Mouse (Mus musculus) ovary, postnatal 14 days (tissue): Measurements from ENCODE around the gene Lrguk.

ENCODE experiments used
- DNase-seq: peaks from one replicate; pipeline ENCODE4 v3.0.0; 2022; ENCODE audit warnings: low spot score

Gene Lrguk

DNA sequence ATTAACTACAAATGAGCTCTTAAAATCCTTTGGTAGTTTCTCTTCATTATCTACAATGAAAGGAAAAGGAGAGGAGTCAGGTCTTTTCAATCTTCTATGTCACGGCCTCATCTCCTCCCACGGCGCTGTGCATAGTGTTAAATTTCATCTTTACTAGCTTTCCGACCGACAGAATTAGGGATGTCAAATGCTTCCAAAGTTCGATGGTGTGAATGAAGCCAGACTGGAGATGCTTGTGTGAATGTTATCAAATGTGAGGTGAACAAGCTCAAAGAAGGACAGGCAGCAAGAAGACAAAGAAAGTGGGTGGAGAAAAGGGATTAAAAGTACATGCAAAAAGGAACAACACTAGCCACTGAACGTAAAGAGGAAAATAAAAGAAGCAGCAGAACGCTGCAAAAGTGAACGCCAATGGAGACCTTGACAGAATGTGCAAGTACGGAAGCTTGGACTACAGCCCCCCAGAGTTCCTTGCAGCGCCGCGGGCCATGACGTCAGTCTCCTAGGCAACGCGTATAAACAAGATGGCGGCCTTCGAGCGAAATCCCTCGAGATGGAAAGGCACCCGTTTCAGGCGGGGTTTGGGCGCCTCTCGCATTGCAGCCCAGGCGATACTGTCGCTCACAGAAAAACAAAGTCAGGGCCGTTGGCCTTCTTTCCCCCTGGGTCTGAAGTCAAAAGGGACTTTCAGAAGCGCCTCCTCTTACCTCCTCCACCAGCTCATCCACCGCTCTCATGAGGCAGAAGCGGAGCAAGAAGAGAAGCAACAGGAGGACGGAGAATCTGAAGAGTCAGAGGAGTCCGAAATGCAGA lies at the start of gene Lrguk:
TSS of gene Lrguk (plus strand) at position 516 of the 813 bp plus-strand sequence.
- DNase-seq: peak; percentile 65

DNA sequence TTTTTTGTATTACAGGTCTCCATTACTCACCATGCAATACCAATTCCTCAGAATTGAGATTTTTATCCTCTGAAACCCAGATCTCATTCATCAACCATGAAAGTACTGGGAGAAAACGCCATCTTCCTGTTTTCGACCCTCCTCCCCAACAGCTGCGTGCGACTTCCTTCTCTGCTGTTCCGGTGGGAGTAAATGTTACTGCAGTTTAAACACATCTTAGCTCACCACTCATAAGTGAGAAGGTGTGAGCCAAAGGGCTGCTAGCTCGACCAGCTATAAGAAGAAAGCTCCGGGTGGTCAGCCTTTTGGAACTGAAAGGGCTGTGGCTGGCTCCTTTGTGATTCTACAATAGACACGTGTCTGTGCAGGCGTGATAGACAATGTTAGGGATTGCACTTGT lies 46.5 kb upstream of the Lrguk start:
- DNase-seq: no peak

DNA sequence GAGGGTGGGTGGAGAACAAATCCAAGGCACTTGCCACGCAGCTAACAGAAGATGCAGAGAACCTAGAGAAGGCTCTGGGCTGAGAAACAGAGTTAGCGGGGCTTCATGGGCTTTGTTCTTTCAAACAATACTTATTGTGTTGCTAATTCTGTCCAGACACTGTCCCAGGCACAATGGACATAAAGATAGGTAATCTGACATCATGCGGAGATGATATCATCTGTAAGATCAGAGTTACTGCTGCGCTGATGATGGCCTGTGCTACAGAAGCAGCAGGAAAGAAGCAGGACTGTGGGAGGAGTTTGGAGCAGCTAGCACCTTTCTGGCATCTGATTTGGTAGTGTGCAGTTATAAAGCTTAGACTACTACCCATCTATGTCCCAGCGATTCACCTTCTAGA lies 42.1 kb upstream of the Lrguk start:
- DNase-seq: no peak

DNA sequence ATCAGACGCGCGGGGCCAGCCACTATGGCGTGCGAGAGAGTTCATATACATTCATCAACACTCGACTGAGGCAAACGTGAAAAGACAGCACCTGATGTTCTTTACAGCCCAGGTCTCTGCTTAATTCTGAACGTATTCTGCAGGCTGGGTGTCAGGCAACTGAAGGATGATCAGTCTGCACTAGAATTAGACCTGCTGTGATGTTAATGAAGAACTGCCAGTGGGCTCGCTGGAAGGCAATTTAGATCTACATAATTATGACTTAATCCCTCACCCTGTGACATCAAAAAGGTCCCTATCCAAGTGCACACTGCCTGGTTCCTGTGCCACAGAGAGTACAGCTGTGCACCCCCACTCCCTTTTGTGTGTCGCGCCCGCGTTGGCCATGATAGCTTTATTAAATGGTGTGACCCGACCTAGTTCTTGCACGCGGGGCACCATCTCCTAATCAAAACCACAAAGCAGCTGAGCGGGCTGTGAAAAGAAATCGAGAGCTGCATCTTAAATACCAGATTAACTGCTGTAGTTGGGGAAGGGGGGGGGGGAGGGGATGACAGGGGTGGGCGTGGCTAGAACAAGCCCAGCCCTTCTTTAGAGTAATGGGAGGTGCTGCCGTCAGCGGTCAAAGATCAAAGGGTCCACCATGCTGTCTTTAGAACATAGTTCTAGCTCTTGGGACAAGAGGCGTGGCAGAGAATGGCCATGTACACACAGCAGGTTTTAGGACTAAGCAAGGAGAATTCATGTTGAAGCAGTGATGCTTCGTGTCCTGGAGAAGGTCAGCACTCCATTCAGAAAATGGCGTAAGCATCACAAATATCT lies 36.8 kb upstream of the Lrguk start:
- DNase-seq: no peak

DNA sequence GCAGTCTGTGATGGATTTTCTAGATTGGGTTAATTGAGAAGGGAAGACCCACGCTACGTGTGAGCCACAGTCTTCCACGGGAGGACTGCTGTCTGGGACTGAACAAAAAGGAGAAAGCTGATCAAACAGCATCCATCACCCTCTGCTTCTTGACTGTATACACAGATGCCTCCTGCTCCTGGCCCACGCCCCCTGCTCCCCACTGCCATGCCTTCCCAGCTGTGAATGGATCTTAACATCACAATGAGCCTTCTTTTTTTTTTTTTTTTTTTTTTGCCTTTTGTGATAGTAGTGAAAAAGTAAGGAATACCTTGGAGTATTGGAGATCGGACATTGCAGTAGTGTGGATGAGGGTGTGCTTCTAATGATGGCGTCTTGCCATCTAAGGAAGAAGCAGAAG lies 35.4 kb upstream of the Lrguk start:
- no peak for DNase-seq

DNA sequence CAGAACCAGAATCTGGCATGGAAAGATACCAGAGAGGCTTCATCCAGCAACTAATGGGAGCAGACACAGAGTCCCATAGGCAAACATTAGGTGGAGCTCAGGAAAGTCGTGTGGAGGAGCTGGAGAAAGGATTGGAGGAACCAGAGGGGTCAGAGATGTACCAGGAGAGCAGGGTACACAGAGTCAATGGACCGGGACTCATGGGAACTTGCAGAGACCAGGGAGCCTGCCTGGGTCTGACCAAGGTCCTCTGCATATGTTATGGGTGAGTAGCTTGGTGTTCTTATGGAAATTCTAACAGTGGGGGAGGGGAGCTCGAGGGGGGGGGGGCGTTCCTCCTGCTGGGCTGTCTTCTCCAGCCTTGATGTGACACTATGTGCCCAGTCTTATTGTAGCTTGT lies 30.7 kb upstream of the Lrguk start:
- no peak for DNase-seq

DNA sequence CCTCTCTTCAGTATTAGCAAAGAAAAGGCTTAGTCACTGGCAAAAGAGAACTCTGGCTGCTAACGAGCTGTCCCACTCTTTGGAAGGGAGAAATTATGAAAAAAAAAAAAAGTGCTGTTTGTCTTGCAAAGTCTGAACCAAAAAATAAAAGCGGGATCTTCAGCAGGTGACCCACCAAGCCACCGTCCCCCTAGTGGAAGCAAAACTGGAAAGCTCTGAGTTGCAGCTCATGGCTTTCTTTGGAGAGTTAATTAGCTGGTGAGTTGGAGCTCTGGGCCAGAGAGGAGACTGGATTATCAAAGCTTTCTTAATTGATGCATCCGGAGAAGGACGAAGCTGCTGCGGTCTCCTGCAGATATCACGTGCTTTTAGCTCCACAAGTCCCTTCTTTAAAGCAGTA lies 29.7 kb upstream of the Lrguk start:
- DNase-seq: no peak

DNA sequence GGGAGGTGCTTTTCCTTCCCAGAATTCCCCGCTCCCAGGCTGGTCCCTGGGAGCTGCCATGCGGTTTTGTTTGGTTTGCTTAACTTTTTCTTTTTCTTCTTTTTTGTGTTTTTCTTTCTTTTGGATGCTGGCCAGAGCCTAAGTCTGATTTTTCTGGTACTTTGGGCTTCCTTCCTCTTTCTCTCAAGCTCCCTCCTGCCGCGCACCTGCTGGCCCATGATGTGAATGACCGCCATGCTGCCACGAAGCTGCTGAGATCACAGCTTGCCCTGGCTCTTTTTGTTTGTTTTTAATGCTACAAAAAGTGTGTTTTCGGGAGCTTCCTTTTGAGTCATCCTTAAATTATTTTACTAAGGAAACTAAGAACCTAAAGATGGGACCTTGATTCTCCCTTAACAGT lies 28.6 kb upstream of the Lrguk start:
- no peak for DNase-seq

DNA sequence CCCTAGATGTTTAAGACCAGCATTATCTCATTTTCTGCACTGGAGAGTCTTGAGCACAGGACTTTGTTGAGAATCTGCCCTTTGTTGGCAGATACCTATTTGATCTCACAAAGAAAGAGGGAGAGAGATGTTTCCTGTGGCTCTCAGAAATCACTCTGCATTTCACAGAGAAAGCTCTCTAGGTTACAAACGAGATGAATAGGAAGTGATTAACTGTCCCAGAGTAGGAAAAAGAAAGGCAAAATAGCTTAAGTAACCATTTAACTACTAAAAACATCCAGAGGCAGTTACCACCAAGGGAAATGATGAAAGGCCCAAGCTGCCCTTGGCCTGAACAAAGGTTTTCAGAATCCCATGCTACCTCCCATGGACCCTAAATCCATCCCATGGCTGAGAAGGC lies 26.2 kb upstream of the Lrguk start:
- DNase-seq: no peak

DNA sequence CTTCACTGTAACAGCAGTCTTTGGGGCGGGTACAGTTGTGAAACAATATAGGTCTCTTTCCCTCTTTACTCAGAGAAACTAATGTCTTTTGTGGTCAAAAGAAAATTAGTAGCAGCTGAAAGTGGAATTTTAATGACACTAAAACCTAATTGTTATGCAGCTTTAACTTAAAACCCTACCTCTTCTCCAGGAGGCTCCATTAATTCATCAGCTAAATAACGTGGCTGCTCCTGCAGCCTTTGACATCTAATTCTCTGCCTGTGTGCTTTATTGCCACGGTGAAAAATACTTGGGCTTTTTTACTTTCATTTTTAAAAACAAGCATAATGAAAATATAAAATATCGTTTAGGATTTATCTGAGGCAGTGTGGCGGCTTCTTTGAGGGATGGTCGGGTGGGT lies 15.8 kb upstream of the Lrguk start:
- no peak for DNase-seq

DNA sequence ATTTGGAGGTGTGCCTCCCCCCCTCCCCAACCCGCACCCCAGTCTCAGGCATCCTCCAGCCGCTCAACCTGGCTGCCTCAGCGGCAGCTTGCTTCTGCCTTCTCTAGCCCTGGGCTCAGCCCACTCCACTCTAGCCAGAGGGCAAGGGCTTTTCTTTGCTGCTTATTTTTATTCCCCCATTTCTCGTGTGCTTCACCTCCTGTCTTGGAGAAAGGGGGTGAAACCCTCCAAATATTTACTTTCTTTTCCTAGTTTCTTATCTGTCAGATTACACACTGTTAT lies 439 bp downstream of the Lrguk start:
- no peak for DNase-seq

DNA sequence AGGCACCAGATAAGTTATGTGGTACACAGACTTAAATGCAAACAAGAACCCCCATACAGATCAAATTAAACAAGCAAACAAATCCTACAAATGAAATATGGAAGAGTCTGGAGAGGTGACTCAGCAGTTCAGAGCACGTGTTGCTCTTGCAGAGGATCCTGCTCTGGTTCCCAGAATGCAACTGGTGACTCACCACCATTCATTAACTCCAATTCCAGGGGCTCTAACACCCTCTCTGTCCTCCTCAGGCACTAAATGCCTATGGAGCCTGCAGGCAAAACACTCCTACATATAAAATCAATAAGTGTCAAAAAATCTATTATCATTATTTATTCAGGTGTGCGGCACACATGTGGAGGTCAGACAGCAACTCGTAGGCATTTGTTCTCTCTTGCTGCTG lies 4.8 kb downstream of the Lrguk start:
- DNase-seq: no peak

DNA sequence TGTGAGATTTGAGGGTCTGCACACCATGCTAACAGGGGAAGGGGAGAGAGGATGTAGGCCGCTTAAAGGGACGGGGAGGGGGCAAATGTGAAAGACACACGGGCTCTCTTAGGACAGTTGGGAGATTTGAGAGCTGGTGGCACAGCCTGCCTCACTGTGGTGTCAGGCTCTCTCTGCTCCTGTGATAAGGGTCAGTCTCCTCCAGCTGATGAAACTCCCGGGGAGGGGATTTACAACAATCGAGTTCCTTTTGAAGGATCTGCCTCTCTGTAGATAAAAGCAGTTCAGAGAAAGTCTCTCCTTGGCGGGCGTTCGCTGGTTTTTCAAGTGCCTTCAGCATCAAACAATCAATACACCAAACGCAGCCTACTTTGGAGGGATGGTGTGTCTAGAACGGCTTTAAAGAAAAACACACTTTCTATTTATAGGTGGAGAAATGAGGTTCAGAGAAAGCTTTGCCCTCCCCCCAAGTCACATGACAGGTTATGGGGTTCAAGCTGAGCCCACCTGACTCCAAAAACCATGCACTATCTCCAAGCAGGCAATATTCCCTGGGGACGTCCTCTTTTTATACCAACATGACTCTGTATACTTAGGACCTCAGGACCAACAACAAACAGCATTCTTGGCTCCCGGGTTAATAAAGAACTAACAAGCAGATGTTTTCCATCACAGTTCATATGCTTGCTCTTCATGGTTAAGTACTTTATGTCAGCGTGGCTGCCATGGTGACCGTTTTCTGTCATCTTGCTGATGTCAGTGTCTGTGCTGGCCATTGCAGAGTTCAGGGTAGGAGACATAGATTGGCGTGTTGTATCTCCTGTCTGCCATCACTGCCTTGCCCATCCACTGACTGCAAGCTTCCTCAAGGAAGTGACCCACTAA lies 5.6 kb downstream of the Lrguk start:
- no peak for DNase-seq

DNA sequence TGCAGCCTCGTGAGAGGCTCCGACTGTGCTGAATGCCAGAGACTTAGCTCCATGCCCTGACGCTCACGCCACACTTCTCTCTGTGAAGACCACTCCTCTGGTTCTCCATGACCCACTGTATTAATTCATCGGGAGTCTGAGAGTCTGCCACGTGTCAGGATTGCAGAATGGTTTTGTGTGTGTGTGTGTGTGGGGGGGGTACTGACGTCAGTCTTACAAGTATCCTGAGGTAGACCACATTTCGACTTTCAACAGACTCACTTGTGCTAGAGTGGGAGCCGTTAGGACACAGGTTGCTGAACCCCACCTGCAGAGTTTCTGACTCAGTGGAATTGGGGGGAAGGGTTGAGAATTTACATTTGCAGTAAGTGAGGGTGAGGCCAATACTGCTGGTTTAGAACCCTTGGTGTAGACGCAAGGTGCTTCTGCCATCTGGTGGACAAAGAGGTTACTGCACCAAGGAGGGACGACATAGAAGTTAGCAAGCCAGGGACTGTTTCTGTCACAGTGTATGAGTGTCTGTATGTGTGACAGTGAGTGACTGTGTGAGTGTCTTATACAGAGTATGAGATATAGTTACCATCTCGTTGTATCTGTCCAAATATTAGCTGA lies 11.5 kb downstream of the Lrguk start:
- peak; percentile 62 for DNase-seq

DNA sequence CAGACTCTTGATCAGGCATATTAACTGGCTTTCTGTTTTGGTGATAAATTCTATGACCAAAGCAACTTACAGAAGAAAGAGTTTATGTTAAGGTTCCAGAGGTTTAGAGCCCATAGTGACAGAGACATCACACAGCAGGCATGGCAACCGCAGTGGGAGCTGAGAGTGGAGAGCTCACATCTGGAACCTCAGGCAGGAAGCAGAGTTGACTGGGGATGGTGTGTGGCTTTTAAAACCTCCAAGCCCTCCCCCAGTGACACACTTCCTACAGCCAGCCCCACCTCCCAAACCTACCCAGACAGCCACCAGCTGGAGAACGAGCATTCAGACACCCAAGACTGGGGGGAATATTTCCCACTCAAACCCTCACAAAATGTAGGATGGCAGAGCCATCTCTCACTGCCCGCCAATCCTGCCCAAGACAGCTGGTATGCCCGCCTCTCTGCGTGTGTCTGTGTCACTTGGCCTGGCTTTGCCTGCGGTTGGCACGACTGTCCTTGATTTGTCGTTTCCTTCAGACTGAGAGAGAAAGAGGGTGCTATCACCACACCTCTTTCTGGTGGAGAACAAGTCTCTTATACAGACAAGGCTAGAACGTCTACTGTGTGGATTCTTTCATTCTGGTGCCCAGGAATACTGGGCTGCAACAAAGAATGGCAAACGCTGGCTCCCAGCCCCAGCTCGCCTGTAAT lies 12.5 kb downstream of the Lrguk start:
- no peak for DNase-seq

DNA sequence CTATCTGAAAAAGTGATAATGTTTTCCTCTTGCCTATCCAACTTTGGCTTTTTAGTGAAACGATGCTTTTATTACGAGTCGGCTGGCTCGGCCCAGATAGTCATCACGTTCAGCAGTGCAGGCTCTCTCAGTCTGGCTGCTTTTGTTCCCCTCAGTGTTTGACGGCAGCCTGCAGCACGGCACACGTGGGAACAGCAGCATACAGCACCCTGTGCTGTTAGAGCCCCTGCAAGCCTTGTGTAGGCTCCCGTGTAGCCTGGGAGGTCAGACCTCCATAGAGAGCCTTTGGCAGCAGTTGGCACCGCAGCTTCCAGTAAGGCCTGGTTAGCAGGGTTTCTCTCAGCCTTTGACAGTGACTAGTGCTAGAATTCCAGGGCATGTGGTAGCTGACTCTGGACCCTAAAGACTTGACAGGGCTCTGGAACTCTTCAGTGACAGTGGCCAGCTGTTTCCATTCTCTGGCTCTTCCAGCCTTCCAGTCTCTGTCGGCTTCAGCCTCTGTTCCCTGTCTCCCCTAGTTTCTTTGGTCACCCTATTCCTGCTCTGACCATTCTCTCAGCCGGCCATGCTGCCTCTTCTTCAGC lies 15.1 kb downstream of the Lrguk start:
- DNase-seq: no peak

DNA sequence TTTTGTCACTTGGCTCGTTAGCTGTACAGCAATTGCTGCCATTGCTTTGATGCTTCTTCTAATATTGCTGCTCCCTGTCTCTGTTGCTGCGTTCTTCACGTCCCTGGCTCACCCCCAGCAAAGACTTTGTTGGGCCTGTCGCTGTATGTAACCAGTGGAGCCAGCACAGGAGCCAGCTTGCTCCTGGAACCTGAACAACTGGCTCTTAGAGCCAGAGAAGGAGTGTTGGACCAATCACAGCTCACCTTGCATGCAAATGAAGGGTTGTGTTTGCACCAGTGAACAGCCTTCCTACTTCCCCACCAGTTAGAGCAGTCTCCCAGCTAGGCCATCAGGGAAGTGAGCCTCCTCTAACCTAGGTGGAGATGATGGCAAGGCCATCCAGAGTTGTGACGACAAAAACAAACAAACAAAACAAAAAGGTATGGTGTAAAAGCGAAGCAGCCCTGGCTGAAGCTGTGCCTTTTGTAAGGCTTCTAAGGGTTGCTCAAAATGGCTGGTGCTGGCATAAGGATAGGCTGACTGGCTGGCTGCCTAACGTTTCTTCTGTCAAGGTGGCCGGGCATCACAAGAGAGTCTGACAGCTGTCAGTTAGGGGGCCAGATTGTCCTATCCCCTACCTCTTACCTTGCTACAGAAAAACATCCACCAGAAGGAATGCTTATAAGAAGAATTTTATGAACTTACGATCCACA lies 15.7 kb downstream of the Lrguk start:
- DNase-seq: no peak

DNA sequence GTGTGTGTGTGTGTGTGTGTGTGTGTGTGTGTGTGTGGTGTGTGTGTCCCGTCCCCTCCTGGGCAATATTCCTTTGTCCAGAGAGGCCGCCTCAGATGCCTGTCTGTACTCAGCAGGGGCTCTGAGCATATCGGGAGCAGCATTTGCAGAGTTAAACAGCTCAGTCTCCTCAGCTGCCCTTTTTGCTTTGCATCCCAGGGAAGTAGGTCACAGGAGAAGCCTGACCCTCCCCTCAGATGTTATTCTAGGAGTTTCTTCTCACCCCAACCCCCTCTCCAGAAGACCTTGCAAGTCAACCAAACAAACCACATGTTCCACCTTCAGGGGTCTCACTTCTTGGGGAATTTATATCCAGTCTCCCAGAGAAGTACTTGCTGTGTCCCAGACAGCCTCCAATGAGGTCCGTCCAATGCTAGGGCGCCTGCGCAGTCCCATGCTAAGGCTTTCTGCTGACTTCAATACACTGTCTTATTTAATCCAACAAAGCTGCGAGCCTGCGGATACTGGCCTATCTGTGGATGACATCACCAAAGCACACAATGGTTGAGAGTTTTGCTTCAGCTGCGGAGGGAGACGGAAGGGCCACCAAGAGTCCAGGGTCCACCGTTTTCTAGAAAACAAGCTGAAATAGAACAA lies 17.4 kb downstream of the Lrguk start:
- no peak for DNase-seq

DNA sequence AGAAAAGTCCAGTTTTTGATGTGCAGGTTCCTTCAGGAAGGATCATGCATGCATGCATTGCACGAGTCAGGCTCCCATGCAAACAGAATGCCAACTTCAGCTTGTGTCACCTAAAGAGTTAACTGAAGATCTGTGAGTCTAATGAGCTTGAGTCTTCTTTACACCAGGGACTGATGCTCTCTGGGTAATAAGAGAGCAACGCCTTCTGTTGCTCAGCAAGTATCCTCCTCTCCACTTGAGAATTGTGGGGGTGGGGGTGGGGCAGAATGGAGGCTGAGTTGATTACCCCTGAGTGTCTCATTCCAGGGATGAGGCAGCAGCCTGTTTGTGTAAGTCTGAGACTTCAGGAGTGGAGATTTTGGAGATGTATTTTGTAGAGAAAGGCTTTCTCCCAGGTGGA lies 20.2 kb downstream of the Lrguk start:
- no peak for DNase-seq

DNA sequence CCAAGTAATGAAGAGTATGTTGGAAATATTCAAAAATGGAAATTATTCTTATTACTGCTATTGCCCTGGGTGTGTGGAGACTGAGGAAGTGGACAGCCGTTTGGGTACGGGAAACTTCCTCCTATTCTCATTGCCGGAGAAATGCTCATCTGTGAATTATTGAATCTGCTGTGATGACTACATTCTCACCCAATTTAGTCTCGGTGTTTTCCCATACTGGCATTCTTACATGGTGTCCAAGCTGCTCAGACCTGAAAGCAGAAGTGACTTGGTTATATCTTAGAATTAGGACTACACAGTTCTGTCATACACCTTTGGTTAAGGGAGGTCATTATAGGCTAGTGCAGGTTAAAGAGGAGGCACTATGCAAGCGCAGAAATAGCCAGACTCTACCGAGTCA lies 30.5 kb downstream of the Lrguk start:
- no peak for DNase-seq
